Mouse (Mus musculus) layer of hippocampus, adult 2 months (tissue): ENCODE results near the gene Tet3. TPM values are rescaled to one million over a fixed set of nuclear protein-coding genes. Genes with fewer than 3 reads are reported as not detected.

Experiments
- DNase-seq, 2 experiments: peaks; one replicate each; pipeline ENCODE4 v3.0.0; 2022; ENCODE audit warnings: low spot score in 2 of 2
- H3K27ac ChIP-seq: fragments of 200-600 bp; 2 replicates; pipeline ENCODE4 v1.8.1; 2022
- H3K4me3 ChIP-seq: fragments of 200-600 bp; 2 replicates; pipeline ENCODE4 v1.8.1; 2022; ENCODE audit warnings: mild to moderate bottlenecking
- CTCF ChIP-seq: fragments of 200-600 bp; conservative IDR thresholded peaks from 2 replicates; pipeline ENCODE4 v1.8.1; 2022; ENCODE audit warnings: antibody characterized with exemption, mild to moderate bottlenecking, moderate library complexity
- total RNA-seq, 2 experiments: library from RNA; stranded (reverse); gene quantifications; 2 replicates each; pipeline ENCODE4 v1.2.3; 2021

Tet3 gene
- total RNA-seq, 2 experiments from 2014 or later, result 61.0 to 65.9 TPM

- H3K27ac ChIP-seq, result peak overlapping the region; percentile 98
- DNase-seq, result peak; percentile 87
Observed at GRCm38 (mm10) chr6:83441259-83442061, 17.4 kb downstream of the Tet3 start.

GRCm38 (mm10) chr6:83440510-83441258, 18.2 kb downstream of the Tet3 start:
- no peak for TF ChIP-seq CTCF

More at GRCm38 (mm10) chr6:83441259-83442061, 17.4 kb downstream of the Tet3 start:
- peak; percentile 30; the same call in 1 of the 2 replicates for TF ChIP-seq CTCF
- H3K4me3 ChIP-seq, result peak overlapping the region; percentile 97

GRCm38 (mm10) chr6:83440197-83440509, 18.7 kb downstream of the Tet3 start:
- DNase-seq, result no peak
- TF ChIP-seq CTCF, result no peak
- H3K27ac ChIP-seq, result peak overlapping the region; percentile 93
- peak overlapping the region; percentile 97 for H3K4me3 ChIP-seq

More at GRCm38 (mm10) chr6:83440510-83441258, 18.2 kb downstream of the Tet3 start:
- peak overlapping the region; percentile 98 for H3K27ac ChIP-seq
- DNase-seq, result peak; percentile 78 to 90
- H3K4me3 ChIP-seq, result peak overlapping the region; percentile 97

GRCm38 (mm10) chr6:83439781-83440180, 19.1 kb downstream of the Tet3 start:
- DNase-seq, result peak in 1 of 2 experiments; percentile 49
- TF ChIP-seq CTCF, result no peak
- Histone ChIP-seq H3K4me3 (peak overlapping the region; percentile 97), H3K27ac (peak overlapping the region; percentile 93)

GRCm38 (mm10) chr6:83439119-83439767, 19.6 kb downstream of the Tet3 start:
- H3K4me3 ChIP-seq, result peak overlapping the region; percentile 97
- peak in 1 of 2 experiments; percentile 56 for DNase-seq
- TF ChIP-seq CTCF, result no peak
- peak overlapping the region; percentile 93 for H3K27ac ChIP-seq

- peak overlapping the region; percentile 97 for H3K4me3 ChIP-seq
- DNase-seq, result no peak
- H3K27ac ChIP-seq, result peak overlapping the region; percentile 93; the same call in 1 of the 2 replicates
- TF ChIP-seq CTCF, result no peak
Observed at GRCm38 (mm10) chr6:83438584-83438983, 20.3 kb downstream of the Tet3 start.

- no peak for DNase-seq
- no peak for TF ChIP-seq CTCF
- H3K27ac ChIP-seq, result peak overlapping the region; percentile 43
- H3K4me3 ChIP-seq, result peak overlapping the region; percentile 97
Observed at GRCm38 (mm10) chr6:83437802-83438201, 21.1 kb downstream of the Tet3 start.

- H3K27ac ChIP-seq, result no peak overlapping the region
- TF ChIP-seq CTCF, result no peak
Observed at GRCm38 (mm10) chr6:83437225-83437624, 21.7 kb downstream of the Tet3 start.

GRCm38 (mm10) chr6:83436547-83436946, 22.3 kb downstream of the Tet3 start:
- Histone ChIP-seq H3K27ac (no peak overlapping the region), H3K4me3 (no peak overlapping the region)
- no peak for DNase-seq
- no peak for TF ChIP-seq CTCF

More at GRCm38 (mm10) chr6:83437225-83437624, 21.7 kb downstream of the Tet3 start:
- DNase-seq, result no peak
- H3K4me3 ChIP-seq, result no peak overlapping the region; the same call in 1 of the 2 replicates

GRCm38 (mm10) chr6:83435174-83435573, 23.7 kb downstream of the Tet3 start:
- no peak for TF ChIP-seq CTCF
- Histone ChIP-seq H3K27ac (peak overlapping the region; percentile 25; the same call in 1 of the 2 replicates), H3K4me3 (no peak overlapping the region)
- no peak for DNase-seq

GRCm38 (mm10) chr6:83433546-83433945, 25.3 kb downstream of the Tet3 start:
- no peak for DNase-seq
- Histone ChIP-seq H3K27ac (no peak overlapping the region; the same call in 1 of the 2 replicates), H3K4me3 (no peak overlapping the region)
- TF ChIP-seq CTCF, result no peak

- H3K27ac ChIP-seq, result no peak overlapping the region
Observed at GRCm38 (mm10) chr6:83432966-83433365, 25.9 kb downstream of the Tet3 start.

More at GRCm38 (mm10) chr6:83432966-83433365, 25.9 kb downstream of the Tet3 start:
- no peak for DNase-seq
- no peak overlapping the region for H3K4me3 ChIP-seq
- no peak for TF ChIP-seq CTCF
